Mouse (Mus musculus) kidney, embryonic 14.5 days (tissue): ENCODE data around the gene Gm4922. TPM values are rescaled to one million over a fixed set of nuclear protein-coding genes. Genes with fewer than 3 reads are reported as not detected.

Experiments
- ATAC-seq: fragments of 200-750 bp; cut with Nextera tagmentation; 2 replicates; pipeline ENCODE4 v1.8.0; 2017; ENCODE audit warnings: moderate number of reproducible peaks, mild to moderate bottlenecking, moderate TSS enrichment, moderate library complexity; ENCODE audit not compliant: low FRiP score, low TSS enrichment
- H3K27ac ChIP-seq: fragments of 300-500 bp; sonication (generic); 2 replicates; pipeline ENCODE4 v1.5.1; 2014; ENCODE audit warnings: low read depth, mild to moderate bottlenecking, low read length, moderate library complexity, mixed read lengths
- H3K27me3 ChIP-seq: fragments of 300-500 bp; sonication (generic); 2 replicates; pipeline ENCODE4 v1.6.1; 2014; ENCODE audit warnings: mild to moderate bottlenecking, low read length; ENCODE audit not compliant: control insufficient read depth, insufficient read depth
- H3K36me3 ChIP-seq: fragments of 300-500 bp; sonication (generic); 2 replicates; pipeline ENCODE4 v1.6.1; 2014; ENCODE audit warnings: low read length, mixed read lengths; ENCODE audit not compliant: control insufficient read depth, insufficient read depth
- H3K4me1 ChIP-seq: fragments of 300-500 bp; sonication (generic); 2 replicates; pipeline ENCODE4 v1.6.1; 2014; ENCODE audit warnings: low read length, mixed read lengths; ENCODE audit not compliant: control insufficient read depth, insufficient read depth
- H3K4me2 ChIP-seq: fragments of 300-500 bp; sonication (generic); replicated peaks from 2 replicates; pipeline ENCODE4 v1.6.1; 2014; ENCODE audit warnings: low read depth, mild to moderate bottlenecking, low read length
- H3K4me3 ChIP-seq: fragments of 300-500 bp; sonication (generic); 2 replicates; pipeline ENCODE4 v1.5.1; 2014; ENCODE audit warnings: mild to moderate bottlenecking, low read length
- H3K9ac ChIP-seq: fragments of 300-500 bp; sonication (generic); 2 replicates; pipeline ENCODE4 v1.6.1; 2014; ENCODE audit warnings: low read depth, mild to moderate bottlenecking, low read length, moderate library complexity
- H3K9me3 ChIP-seq: fragments of 300-500 bp; sonication (generic); 2 replicates; pipeline ENCODE4 v1.6.1; 2016; ENCODE audit warnings: low read length; ENCODE audit not compliant: control insufficient read depth
- WGBS: fragments of 180-500 bp; shearing (Covaris S2); extraction: QIAGEN DNeasy Blood & Tissue Kit; methylation state at CpG from one replicate; pipeline ENCODE4 v1.1.7; 2014; 5-methylcytosine and 5-hydroxymethylcytosine counted together
- polyA plus RNA-seq: library from polyadenylated mRNA; unstranded; fragments of >200 nt; fragmentation: Nextera tagmentation; extraction: Ambion mirVana; gene quantifications from 2 replicates; pipeline ENCODE4 v1.2.1, GENCODE M21; 2014

The Gm4922 gene
- polyA plus RNA-seq, 1 experiment from 2014 or later = not detected

GRCm38 (mm10) chr10:18742086-18742485 lies 44.5 kb downstream of the Gm4922 start:
- Histone ChIP-seq H3K27ac (no peak overlapping the region), H3K27me3 (peaks cover 2% of the 10 kb centered on the region; the same call in 1 of the 2 replicates), H3K4me1 (no peaks in the 10 kb centered on the region), H3K9me3 (no peaks in the 10 kb centered on the region), H3K4me2 (no peak overlapping the region), H3K36me3 (no peaks in the 10 kb centered on the region), H3K4me3 (no peak overlapping the region), H3K9ac (no peak overlapping the region)
- no peak for ATAC-seq
- 45% methylated on average over 6 of the region's 6 CpGs for WGBS

- Histone ChIP-seq H3K27me3 (peaks cover 2% of the 10 kb centered on the region; the same call in 1 of the 2 replicates), H3K27ac (no peak overlapping the region), H3K4me3 (no peak overlapping the region), H3K9me3 (no peaks in the 10 kb centered on the region), H3K36me3 (no peaks in the 10 kb centered on the region), H3K4me1 (no peaks in the 10 kb centered on the region), H3K9ac (no peak overlapping the region), H3K4me2 (no peak overlapping the region)
- WGBS = 89% methylated on average over 8 of the region's 8 CpGs
- ATAC-seq = no peak
Observed at GRCm38 (mm10) chr10:18741024-18741423, 45.6 kb downstream of the Gm4922 start.

Other genes starting within 250 kb of the Gm4922 start
- 12.3 and 16.9 TPM in 2 replicates for gene Hebp2, start 240.7 kb downstream of the Gm4922 start, polyA plus RNA-seq
- gene Arfgef3, start 42.8 kb downstream of the Gm4922 start, polyA plus RNA-seq = 1.2 and 1.8 TPM in 2 replicates
- 4.2 and 7.6 TPM in 2 replicates for gene Perp, start 58.2 kb upstream of the Gm4922 start, polyA plus RNA-seq
- gene Tnfaip3, start 228.9 kb upstream of the Gm4922 start, polyA plus RNA-seq = 1.1 and 3.5 TPM in 2 replicates